Mouse (Mus musculus) embryonic fibroblast, embryonic 13.5 days (primary cell): Measurements from ENCODE around the gene Fetub. TPM values are rescaled to one million over a fixed set of nuclear protein-coding genes. Genes with fewer than 3 reads are reported as not detected.

Source experiments
- H3K27ac ChIP-seq: 2 replicates; pipeline ENCODE4 v1.5.1; 2012; ENCODE audit warnings: low read length, control low read depth, inconsistent platforms; ENCODE audit not compliant: insufficient read depth
- H3K4me1 ChIP-seq: 2 replicates; pipeline ENCODE4 v1.6.1; 2011; ENCODE audit warnings: low read length; ENCODE audit not compliant: control insufficient read depth, insufficient read depth
- H3K4me3 ChIP-seq: 2 replicates; pipeline ENCODE4 v1.5.1; 2011; ENCODE audit warnings: mild to moderate bottlenecking, control low read depth, low read length; ENCODE audit not compliant: insufficient read depth
- CTCF ChIP-seq: IDR thresholded peaks from 2 replicates; pipeline ENCODE4 v1.5.1; 2011; ENCODE audit warnings: mild to moderate bottlenecking, control low read depth, low read length, moderate library complexity, borderline replicate concordance; ENCODE audit not compliant: insufficient read depth
- POLR2A ChIP-seq: IDR thresholded peaks from 2 replicates; pipeline ENCODE4 v1.6.1; 2011; ENCODE audit warnings: low read depth, mild to moderate bottlenecking, control low read depth, low read length, moderate library complexity
- polyA plus RNA-seq: library from polyadenylated mRNA; stranded (reverse); fragments of >200 nt; gene quantifications from 2 replicates; pipeline ENCODE4 v1.2.4, GENCODE M21; 2011; ENCODE audit warnings: low read depth; ENCODE audit not compliant: missing spikeins, insufficient read length

Fetub gene
- polyA plus RNA-seq, 1 experiment: 0.65 TPM

DNA sequence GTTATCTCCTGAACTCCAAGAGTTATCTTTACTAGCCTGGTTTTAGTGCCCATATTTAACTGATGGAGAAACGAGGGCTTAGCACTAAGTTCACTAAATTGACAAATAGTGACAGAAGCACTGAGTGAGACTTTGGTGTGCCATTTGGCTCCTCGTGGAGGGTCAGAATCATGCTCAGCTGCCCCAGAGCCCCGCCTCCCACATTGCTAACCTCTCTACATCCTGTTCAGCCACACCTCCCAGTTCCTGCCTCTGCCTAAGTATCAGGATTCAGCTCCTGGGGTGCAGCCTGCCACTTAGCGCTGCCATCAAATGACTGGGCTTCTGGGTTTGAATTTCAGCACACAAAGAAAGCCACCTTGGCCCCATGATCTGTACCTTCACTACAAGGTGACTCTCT lies 32.8 kb upstream of the Fetub start:
- Histone ChIP-seq H3K4me3 (no peak overlapping the region), H3K27ac (no peak overlapping the region), H3K4me1 (peaks cover 4% of the 10 kb centered on the region)
- TF ChIP-seq POLR2A (no peak), CTCF (no peak)

DNA sequence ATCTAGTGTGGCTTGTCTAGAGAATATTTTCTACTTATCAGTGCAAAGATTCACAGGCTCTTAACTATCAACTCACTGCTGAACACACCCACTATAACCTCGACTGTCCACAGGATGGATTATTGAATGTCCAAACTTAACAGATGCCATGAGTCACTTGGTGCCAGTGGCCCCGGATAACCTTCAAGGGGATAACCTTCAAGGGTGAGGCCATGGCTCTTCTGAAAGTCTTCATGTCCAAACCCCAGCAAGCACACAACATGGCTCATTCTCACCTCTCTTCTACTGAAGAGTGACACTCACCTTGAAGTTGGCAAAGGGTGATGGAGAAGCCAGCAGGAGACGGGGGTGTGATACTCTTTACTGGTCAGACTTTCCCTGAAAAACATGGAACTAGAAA lies 31.4 kb upstream of the Fetub start:
- Histone ChIP-seq H3K4me3 (no peak overlapping the region), H3K4me1 (no peaks in the 10 kb centered on the region), H3K27ac (no peak overlapping the region)
- TF ChIP-seq POLR2A (no peak), CTCF (no peak)

DNA sequence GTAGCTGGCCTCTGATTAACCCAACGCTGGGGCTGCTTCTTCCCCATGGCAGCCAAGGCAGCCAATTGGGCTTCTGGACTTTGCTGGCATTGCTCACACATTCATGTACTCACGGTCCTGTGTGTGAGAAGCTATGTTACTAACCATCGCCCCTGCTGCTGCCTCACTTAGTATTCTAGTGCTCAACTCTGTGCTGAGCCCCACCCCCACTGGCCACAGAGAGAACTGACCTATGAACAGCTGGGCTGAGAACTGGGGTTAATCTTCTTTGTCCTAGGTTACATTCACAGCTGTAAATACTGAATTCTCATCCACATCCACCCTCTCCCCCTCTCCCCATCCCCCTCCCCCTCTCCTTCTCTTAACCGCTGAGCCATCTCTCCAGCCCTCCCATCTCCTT lies 29.3 kb upstream of the Fetub start:
- H3K27ac ChIP-seq: no peak overlapping the region
- TF ChIP-seq POLR2A (no peak), CTCF (no peak)
- no peaks in the 10 kb centered on the region for H3K4me1 ChIP-seq
- no peak overlapping the region for H3K4me3 ChIP-seq

DNA sequence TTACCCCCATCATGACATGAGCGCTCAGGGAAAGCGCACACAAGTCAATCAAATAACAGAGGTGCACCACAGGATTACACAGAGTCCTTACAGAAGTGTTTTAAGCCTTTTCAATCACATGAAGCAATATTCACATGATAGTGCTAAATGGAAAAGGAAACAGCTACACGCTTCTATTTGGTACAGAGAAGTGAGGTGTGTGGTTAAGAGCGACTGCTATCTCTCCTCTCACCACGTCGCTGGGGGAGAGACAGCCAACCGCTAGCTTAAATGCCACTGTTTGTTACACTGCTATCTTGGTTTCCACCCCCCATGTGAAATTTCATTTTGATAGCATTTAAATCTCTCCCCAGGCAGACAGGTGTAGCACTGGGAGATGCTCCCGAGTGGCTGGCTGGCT lies 28.4 kb upstream of the Fetub start:
- TF ChIP-seq CTCF: no peak
- TF ChIP-seq POLR2A: no peak
- H3K4me1 ChIP-seq: no peaks in the 10 kb centered on the region
- H3K27ac ChIP-seq: no peak overlapping the region
- no peak overlapping the region for H3K4me3 ChIP-seq

DNA sequence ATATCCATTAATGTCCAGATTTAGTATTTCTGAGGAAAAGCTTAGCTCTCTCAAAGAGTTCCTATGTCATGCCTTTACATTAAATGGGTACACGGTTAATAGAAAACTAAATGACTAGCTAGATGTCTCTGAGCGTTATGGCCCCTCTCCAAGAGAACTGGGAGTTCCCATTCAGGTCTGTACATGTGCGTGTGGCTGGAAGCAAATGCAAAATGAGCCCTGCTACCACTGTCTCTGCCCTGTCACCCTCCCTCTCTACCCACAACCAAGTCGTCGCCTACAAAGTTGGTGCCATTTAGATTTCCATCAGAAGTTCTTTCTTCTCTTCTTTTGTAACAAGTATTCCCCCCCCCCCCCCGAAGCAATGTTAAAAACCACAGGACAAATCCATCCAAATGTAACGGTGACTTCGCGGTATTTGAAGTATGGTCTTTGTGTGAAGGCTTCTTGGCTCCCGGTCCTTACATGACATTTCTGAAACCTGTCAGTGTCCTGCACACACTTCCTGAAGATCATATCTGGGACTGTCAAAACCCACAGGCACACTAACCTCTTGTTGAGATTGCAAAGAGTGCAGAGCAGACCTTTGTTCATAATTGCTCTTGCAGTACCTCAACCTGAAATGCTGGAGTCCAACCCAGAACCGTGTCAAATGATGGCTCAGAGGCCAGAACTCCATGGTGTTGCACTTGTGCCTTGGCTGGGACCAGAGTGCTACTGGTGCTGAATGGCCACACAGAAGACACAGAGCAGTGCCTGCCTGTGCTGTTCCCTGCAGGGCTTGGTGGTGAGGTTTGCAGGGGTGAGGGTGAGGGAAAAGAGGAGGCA lies 27.2 kb upstream of the Fetub start, which contains the start of gene Ahsg:
Ahsg (plus strand) TSS at position 595 of the 828 bp plus-strand sequence.
- TF ChIP-seq CTCF (no peak), POLR2A (no peak)
- Histone ChIP-seq H3K4me1 (no peaks in the 10 kb centered on the region), H3K4me3 (no peak within 1 kb of the TSS), H3K27ac (no peak within 1 kb of the TSS)

DNA sequence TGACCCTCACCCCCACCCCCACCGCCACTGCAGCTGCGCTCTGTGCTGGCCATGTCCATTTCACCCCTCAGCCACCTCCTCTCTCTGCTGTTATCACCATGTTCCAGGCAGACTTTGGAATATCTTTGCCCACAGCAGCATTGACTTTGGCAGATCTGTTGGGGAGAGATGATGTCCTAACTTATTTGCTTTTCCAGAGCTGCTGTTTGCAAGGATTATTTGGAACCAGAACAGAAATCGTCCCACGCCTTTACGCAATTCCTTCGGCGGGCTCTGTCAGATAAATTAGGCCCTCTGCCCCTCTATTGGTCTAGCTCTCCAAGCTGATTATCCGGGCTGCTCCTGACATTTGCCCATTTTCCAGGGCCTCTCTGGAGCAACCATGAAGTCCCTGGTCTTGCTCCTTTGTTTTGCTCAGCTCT lies 26.4 kb upstream of the Fetub start:
- Histone ChIP-seq H3K4me1 (no peaks in the 10 kb centered on the region), H3K27ac (no peak overlapping the region), H3K4me3 (no peak overlapping the region)
- TF ChIP-seq POLR2A (no peak), CTCF (no peak)

DNA sequence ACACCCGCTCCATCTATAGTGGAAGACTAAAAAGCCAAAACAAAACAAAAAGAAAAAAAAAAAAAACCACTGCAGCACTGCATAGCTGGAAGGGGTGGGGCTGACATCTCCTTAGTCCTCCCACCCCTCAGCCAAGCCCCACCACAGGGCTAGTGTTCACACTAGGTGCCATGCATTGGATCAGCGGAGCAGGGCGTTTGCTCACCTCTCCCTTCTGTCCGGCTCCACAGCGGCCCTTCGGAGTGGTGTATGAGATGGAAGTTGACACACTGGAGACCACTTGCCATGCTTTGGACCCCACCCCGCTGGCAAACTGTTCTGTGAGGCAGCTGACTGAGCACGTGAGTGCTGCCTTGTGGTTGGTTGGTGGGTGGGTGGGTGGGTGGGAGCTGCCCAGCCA lies 24.0 kb upstream of the Fetub start:
- H3K4me1 ChIP-seq: no peaks in the 10 kb centered on the region
- TF ChIP-seq POLR2A (no peak), CTCF (no peak)
- no peak overlapping the region for H3K4me3 ChIP-seq
- no peak overlapping the region for H3K27ac ChIP-seq

DNA sequence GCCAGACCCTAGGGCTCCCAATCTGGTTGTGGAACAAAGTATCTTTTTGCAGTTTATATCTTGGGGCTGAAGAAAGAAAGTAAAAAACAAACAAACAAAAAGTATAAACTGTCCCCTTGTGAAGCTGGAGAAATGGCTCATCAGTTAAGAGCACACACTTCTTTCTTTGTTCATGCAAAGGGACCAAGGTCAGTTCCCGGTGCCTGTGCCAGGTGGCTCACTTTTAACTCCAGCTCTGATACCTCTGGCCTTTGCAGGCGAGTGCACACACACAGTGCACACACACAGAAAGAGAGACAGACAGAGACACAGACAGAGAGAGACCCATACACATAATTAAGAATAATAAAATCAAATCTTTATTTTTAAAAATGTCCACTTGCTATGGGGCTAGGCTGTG lies 21.5 kb upstream of the Fetub start:
- Histone ChIP-seq H3K4me3 (no peak overlapping the region), H3K4me1 (no peaks in the 10 kb centered on the region), H3K27ac (no peak overlapping the region)
- no peak for TF ChIP-seq POLR2A
- no peak for TF ChIP-seq CTCF

DNA sequence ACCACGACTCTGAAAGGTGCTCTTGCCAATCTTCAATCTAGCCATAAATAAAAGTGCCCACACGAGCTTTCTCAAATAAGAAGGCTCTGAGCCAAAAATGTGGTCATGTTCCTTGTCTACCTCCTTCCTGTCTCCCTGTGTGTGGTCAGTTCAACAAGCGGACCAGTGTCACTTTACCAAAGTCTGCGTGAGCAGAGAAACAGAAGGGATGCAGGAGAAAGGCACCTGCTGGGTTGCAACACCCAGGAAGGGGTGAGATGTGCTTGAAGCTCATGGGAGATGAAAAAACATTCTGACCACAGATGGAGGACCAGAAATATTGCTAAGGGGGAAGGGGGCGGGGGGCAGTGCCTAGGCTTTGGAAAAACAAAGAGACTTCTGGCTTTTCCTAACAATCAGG lies 18.8 kb upstream of the Fetub start:
- Histone ChIP-seq H3K27ac (no peak overlapping the region), H3K4me3 (no peak overlapping the region), H3K4me1 (no peaks in the 10 kb centered on the region)
- no peak for TF ChIP-seq CTCF
- TF ChIP-seq POLR2A: no peak

DNA sequence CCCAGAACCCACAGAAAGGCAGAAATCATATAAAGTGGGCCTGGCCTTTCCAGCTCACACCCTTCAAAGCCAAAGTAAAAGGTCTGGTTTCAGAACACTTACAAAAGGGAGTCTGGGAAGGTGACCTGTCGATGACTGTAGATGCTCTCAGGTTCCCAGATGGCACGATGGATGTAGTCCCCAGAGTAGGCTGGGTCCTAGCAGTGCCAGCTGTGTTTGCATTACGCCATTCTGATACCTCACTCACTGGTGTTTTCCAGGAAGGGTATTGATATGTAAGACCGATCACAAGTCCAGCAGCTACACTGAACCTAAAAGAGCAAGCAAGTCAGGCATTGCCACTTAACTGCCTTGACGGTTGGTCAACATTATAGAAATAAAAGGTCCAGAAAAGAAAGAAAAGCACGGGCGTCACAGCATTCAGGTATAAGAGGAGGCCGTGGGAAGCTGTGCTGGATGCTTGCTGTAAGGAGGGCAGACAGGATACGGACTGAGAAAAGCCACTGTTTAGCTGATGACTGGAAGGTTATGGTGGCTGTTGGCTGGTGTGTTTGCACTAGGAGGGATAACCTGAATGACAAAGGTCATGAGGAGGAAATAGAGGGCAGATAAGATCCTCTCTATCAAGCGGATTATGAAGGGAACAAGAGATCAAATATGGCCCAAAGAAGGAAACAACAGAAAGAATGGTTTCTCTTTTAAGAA lies 18.1 kb upstream of the Fetub start:
- H3K4me3 ChIP-seq: no peak overlapping the region
- no peak for TF ChIP-seq POLR2A
- TF ChIP-seq CTCF: no peak
- H3K27ac ChIP-seq: no peak overlapping the region
- H3K4me1 ChIP-seq: no peaks in the 10 kb centered on the region
